Mouse (Mus musculus): ENCODE data around the gene Wdtc1. TPM values are rescaled to one million over a fixed set of nuclear protein-coding genes. Genes with fewer than 3 reads are reported as not detected.

The Wdtc1 gene
- total and polyA plus RNA-seq, 3 experiments = 13.2 to 35.3 TPM; not detected in 1

DNA sequence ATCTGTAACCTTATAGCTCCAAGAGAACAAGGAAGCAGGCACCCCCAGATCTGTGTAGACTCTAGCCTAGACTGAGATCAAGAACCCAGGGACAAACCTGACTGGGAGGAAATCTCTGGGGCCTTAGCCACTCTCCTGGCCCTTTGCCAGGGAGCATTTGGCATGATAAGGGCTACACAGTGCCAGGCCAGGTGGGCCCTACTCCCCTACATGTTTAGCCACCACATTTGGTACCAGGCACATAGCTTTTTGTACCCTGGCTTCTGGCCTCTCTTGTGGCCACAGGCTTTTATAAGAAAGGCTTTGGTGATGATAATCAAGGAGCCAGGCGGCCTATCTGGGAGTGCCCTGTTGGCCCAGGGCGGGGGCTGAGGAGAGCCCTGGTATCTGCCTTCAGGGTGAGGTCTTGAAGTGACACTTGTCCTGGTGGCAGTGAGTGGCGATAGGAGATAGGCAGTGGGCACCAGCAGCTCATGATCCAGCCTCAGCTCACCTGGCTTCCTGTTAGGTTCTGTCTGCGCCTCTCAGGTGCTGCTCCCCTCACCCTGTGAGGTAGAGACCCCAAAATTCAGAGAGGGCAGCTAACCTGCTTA lies 41.8 kb upstream of the Wdtc1 start:
- H3K79me2 ChIP-seq (ENCODE audit: control insufficient read depth, insufficient read depth, low read length, poor library complexity) = peaks cover under 1% of the 10 kb centered on the region; the same call in 1 of the 2 replicates
- no peak overlapping the region for H3K27ac ChIP-seq (ENCODE audit: control insufficient read depth, low read depth, low read length)
- H3K4me1 ChIP-seq (ENCODE audit: control insufficient read depth in 1 of 2, insufficient read depth in 2 of 2, low read length in 2 of 2) = peaks cover 6 to 15% of the 10 kb centered on the region in 2 experiments; a peak in 2 of 4 replicates
- TF ChIP-seq MYC (IDR thresholded peaks at IDR 0.05; ENCODE audit: low read depth, low read length) (no peak), GABPA (IDR thresholded peaks at IDR 0.05; ENCODE audit: low read depth, low read length) (no peak), KAT2A (conservative IDR thresholded peaks at IDR 0.05; ENCODE audit: low read depth, low read length) (no peak), ELF1 (IDR thresholded peaks at IDR 0.05; ENCODE audit: low read depth, low read length) (no peak), EP300 (IDR thresholded peaks at IDR 0.05; ENCODE audit: low read depth in 1 of 2, low read length in 2 of 2) (0 out of 4 replicates have a peak, but pooled peaks of 1 of the 2 experiments have one; percentile 29), TAL1 (IDR thresholded peaks at IDR 0.05; ENCODE audit: low read length) (peak; percentile 16; the same call in 1 of the 2 replicates), RCOR1 (IDR thresholded peaks at IDR 0.05; ENCODE audit: low read depth, low read length) (0 out of 2 replicates have a peak, but pooled peaks have one; percentile 34), GATA1 (IDR thresholded peaks at IDR 0.05; ENCODE audit: low read depth, low read length) (no peak), MAX (IDR thresholded peaks at IDR 0.05; ENCODE audit: low read length) (no peak), MAFK (IDR thresholded peaks at IDR 0.05; ENCODE audit: borderline replicate concordance, low read depth, low read length) (no peak), SMC3 (IDR thresholded peaks at IDR 0.05; ENCODE audit: low read depth, low read length) (no peak), MYB (IDR thresholded peaks at IDR 0.05; ENCODE audit: low read depth, low read length) (no peak), SIN3A (IDR thresholded peaks at IDR 0.05; ENCODE audit: low read length) (no peak), RAD21 (IDR thresholded peaks at IDR 0.05; ENCODE audit: low read depth, low read length) (no peak), MEF2A (IDR thresholded peaks at IDR 0.05; ENCODE audit: extremely low read depth, insufficient replicate concordance, low read depth, low read length, poor library complexity, severe bottlenecking) (no peak), USF1 (IDR thresholded peaks at IDR 0.05; ENCODE audit: low read depth, low read length) (no peak), CHD1 (IDR thresholded peaks at IDR 0.05; ENCODE audit: low read depth, low read length) (no peak), ZKSCAN1 (IDR thresholded peaks at IDR 0.05; ENCODE audit: low read depth, low read length) (no peak), TBP (IDR thresholded peaks at IDR 0.05; ENCODE audit: low read depth, low read length) (no peak), NRF1 (IDR thresholded peaks at IDR 0.05; ENCODE audit: insufficient read depth, low read depth, low read length, poor library complexity, severe bottlenecking) (no peak), POLR2A (IDR thresholded peaks at IDR 0.05; ENCODE audit: control insufficient read depth in 1 of 2, insufficient read depth in 1 of 2, low read depth in 1 of 2, low read length in 2 of 2, poor library complexity in 1 of 2) (no peak), POLR2AphosphoS2 (IDR thresholded peaks at IDR 0.05; ENCODE audit: low read length) (no peak), HCFC1 (IDR thresholded peaks at IDR 0.05; ENCODE audit: low read depth, low read length) (no peak), JUND (IDR thresholded peaks at IDR 0.05; ENCODE audit: low read depth, low read length) (no peak)
- peak; percentile 51 for DNase-seq (ENCODE audit: low read depth, low spot score)
- H3K9ac ChIP-seq (ENCODE audit: control insufficient read depth, low read depth, low read length, poor library complexity, severe bottlenecking) = no peak overlapping the region
- H3K27me3 ChIP-seq (ENCODE audit: control insufficient read depth in 1 of 2, insufficient read depth in 2 of 2, low read length in 2 of 2) = no peaks in the 10 kb centered on the region
- H3K9me3 ChIP-seq (replicated peaks; ENCODE audit: insufficient read depth, low read length) = no peaks in the 10 kb centered on the region
- no peak overlapping the region for H3K4me3 ChIP-seq (ENCODE audit: control insufficient read depth in 1 of 2, insufficient read depth in 1 of 2, low read depth in 2 of 2, low read length in 2 of 2)
- H3K36me3 ChIP-seq (ENCODE audit: control insufficient read depth in 1 of 2, insufficient read depth in 2 of 2, low read length in 2 of 2) = no peaks in the 10 kb centered on the region; a peak in 1 of 4 replicates

Data from MEL (cell line).